Comparison of ENCODE assay signal across 24 mouse cellular contexts in the genomic region with DNA sequence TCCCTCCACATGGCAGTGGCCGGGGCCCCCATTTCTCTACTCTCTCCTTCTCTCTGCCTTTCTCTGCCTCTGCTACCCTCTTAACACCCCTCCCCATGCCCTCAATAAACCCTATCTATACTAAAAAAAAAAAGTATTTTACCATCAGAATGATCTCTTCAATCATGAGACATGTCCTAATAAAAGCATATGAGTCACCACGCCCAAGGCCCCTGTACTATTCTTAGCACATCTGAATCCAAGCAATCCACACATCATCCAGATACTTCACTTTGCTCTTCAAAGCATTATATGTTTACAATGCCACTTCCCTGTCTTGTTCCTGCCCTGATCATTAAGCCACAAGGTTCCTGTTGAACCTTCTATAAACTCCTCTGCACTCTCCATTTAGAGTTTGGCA.
"Had no signal": no experiment of that assay in that cellular context is flagged by ENCODE, and none has a peak within 500 bp of the region (broad histone marks: within the 10 kb centered on the region; RNA-seq: fewer than 3 reads in every experiment).

No protein-coding gene starts in this region.

- H3K9ac ChIP-seq: limb, embryonic 13.5 days; liver, embryonic 12.5 days; liver, embryonic 15.5 days; lung, embryonic 15.5 days; midbrain, embryonic 12.5 days; midbrain, embryonic 15.5 days; neural tube, embryonic 12.5 days; neural tube, embryonic 15.5 days had no signal

- H3K4me1 ChIP-seq: limb, embryonic 10.5 days; limb, embryonic 13.5 days; liver, embryonic 12.5 days; liver, embryonic 15.5 days; lung, embryonic 15.5 days; midbrain, embryonic 12.5 days; midbrain, embryonic 15.5 days; neural tube, embryonic 12.5 days; neural tube, embryonic 15.5 days had no signal

- H3K4me3 ChIP-seq: layer of hippocampus, adult 2 months; limb, embryonic 10.5 days; limb, embryonic 13.5 days; liver, embryonic 12.5 days; liver, embryonic 15.5 days; lung, embryonic 15.5 days; midbrain, embryonic 12.5 days; midbrain, embryonic 15.5 days; neural tube, embryonic 12.5 days; neural tube, embryonic 15.5 days had no signal

- H3K9me3 ChIP-seq: limb, embryonic 10.5 days; limb, embryonic 13.5 days; liver, embryonic 12.5 days; liver, embryonic 15.5 days; lung, embryonic 15.5 days; midbrain, embryonic 12.5 days; midbrain, embryonic 15.5 days; neural tube, embryonic 12.5 days; neural tube, embryonic 15.5 days had no signal

- H3K4me2 ChIP-seq: limb, embryonic 13.5 days; liver, embryonic 12.5 days; liver, embryonic 15.5 days; lung, embryonic 15.5 days; midbrain, embryonic 12.5 days; midbrain, embryonic 15.5 days; neural tube, embryonic 12.5 days; neural tube, embryonic 15.5 days had no signal

- ATAC-seq: liver, embryonic 12.5 days; midbrain, embryonic 15.5 days had no signal

- H3K36me3 ChIP-seq: limb, embryonic 10.5 days; limb, embryonic 13.5 days; liver, embryonic 12.5 days; liver, embryonic 15.5 days; lung, embryonic 15.5 days; midbrain, embryonic 12.5 days; midbrain, embryonic 15.5 days; neural tube, embryonic 12.5 days; neural tube, embryonic 15.5 days had no signal

- DNase-seq: kidney, adult 9 months; kidney, postnatal 14 days; kidney, postnatal 4 days; layer of hippocampus, adult 9-11 months; liver; lung, adult 18-20 months; lung, postnatal 14 days; lung, postnatal 4 days; right cerebral cortex, adult 18-20 months; right cerebral cortex, postnatal 14 days; right cerebral cortex, postnatal 4 days; thymus, adult 2 months; thymus, postnatal 14 days had no signal

- H3K27ac ChIP-seq: layer of hippocampus, adult 2 months; limb, embryonic 10.5 days; limb, embryonic 13.5 days; liver, embryonic 12.5 days; liver, embryonic 15.5 days; lung, embryonic 15.5 days; midbrain, embryonic 12.5 days; midbrain, embryonic 15.5 days; neural tube, embryonic 12.5 days; neural tube, embryonic 15.5 days; stomach, postnatal 0 days had no signal

- H3K27me3 ChIP-seq: limb, embryonic 13.5 days; liver, embryonic 12.5 days; liver, embryonic 15.5 days; lung, embryonic 15.5 days; midbrain, embryonic 12.5 days; midbrain, embryonic 15.5 days; neural tube, embryonic 12.5 days; neural tube, embryonic 15.5 days had no signal
